In genomic region chr17:31747563-31747962, GRCm38 (mm10) we compare ENCODE assay signal across 11 mouse cellular contexts.
A peak's percentile ranks its signal among the peaks of the same experiment; 100 is the strongest.
DNase-seq lines count a peak whose midpoint lies in the region; ATAC-seq and TF ChIP-seq lines count a peak whose summit lies in the region.
"Had no signal": no experiment of that assay in that cellular context is flagged by ENCODE, and none has a peak within 500 bp of the region (broad histone marks: within the 10 kb centered on the region; RNA-seq: fewer than 3 reads in every experiment).

No protein-coding gene starts in this region.

- H3K4me2 ChIP-seq in intestine, embryonic 15.5 days (replicated peaks) = 0 out of 2 replicates have a peak overlapping the region, but pooled peaks have one; percentile 7
- H3K4me2 ChIP-seq in stomach, embryonic 14.5 days (replicated peaks; ENCODE audit: low read depth, low read length) = no peak overlapping the region
- no peak overlapping the region for H3K4me2 ChIP-seq in midbrain, embryonic 13.5 days (replicated peaks)
- H3K4me2 ChIP-seq: neural tube, embryonic 13.5 days had no signal

- H3K27me3 ChIP-seq in intestine, embryonic 15.5 days (replicated peaks) = no peaks in the 10 kb centered on the region
- no peaks in the 10 kb centered on the region for H3K27me3 ChIP-seq in limb, embryonic 10.5 days (ENCODE audit: low read depth, poor library complexity, severe bottlenecking)
- H3K27me3 ChIP-seq in stomach, embryonic 14.5 days (ENCODE audit: control insufficient read depth, insufficient read depth, low read length) = no peaks in the 10 kb centered on the region
- no peaks in the 10 kb centered on the region for H3K27me3 ChIP-seq in midbrain, embryonic 13.5 days
- H3K27me3 ChIP-seq: neural tube, embryonic 13.5 days had no signal

- TF ChIP-seq CTCF in lung, adult 2 months (IDR thresholded peaks at IDR 0.05; ENCODE audit: insufficient read depth, low read length) = no peak

- ATAC-seq in intestine, embryonic 15.5 days = peak; percentile 93
- peak; percentile 60; the same call in 1 of the 2 replicates for ATAC-seq in stomach, embryonic 14.5 days (ENCODE audit: insufficient number of reproducible peaks, insufficient read depth, low FRiP score, low read depth)
- ATAC-seq in midbrain, embryonic 13.5 days = no peak
- ATAC-seq: hindbrain, embryonic 16.5 days had no signal

- H3K9me3 ChIP-seq in intestine, embryonic 15.5 days = no peaks in the 10 kb centered on the region
- H3K9me3 ChIP-seq in limb, embryonic 10.5 days (replicated peaks) = no peaks in the 10 kb centered on the region
- H3K9me3 ChIP-seq in stomach, embryonic 14.5 days (ENCODE audit: control insufficient read depth, low read depth, low read length) = no peaks in the 10 kb centered on the region
- no peaks in the 10 kb centered on the region for H3K9me3 ChIP-seq in midbrain, embryonic 13.5 days
- H3K9me3 ChIP-seq: neural tube, embryonic 13.5 days had no signal

- H3K9ac ChIP-seq in intestine, embryonic 15.5 days = no peak overlapping the region
- no peak overlapping the region for H3K9ac ChIP-seq in stomach, embryonic 14.5 days (replicated peaks; ENCODE audit: low read depth, low read length)
- no peak overlapping the region for H3K9ac ChIP-seq in midbrain, embryonic 13.5 days (replicated peaks)

- DNase-seq in lung, adult 18-20 months = peak; percentile 43 to 54
- DNase-seq in lung, adult 2 months = no peak
- no peak for DNase-seq in limb, embryonic 10.5 days (ENCODE audit: low spot score)
- DNase-seq in cerebellum, postnatal 36 days = no peak
- DNase-seq in gastrocnemius, adult 18-20 months (ENCODE audit: low spot score) = no peak
- DNase-seq: adrenal gland, postnatal 10 days had no signal

- no peaks in the 10 kb centered on the region for H3K36me3 ChIP-seq in intestine, embryonic 15.5 days
- H3K36me3 ChIP-seq in limb, embryonic 10.5 days = no peaks in the 10 kb centered on the region
- no peaks in the 10 kb centered on the region for H3K36me3 ChIP-seq in stomach, embryonic 14.5 days (ENCODE audit: control insufficient read depth, insufficient read depth, low read length)
- no peaks in the 10 kb centered on the region for H3K36me3 ChIP-seq in midbrain, embryonic 13.5 days
- H3K36me3 ChIP-seq: neural tube, embryonic 13.5 days had no signal

- 55% methylated on average over 2 of the region's 2 CpGs for WGBS in lung, adult 2 months
- 86% methylated on average over 2 of the region's 2 CpGs for WGBS in intestine, embryonic 15.5 days
- 88% methylated on average over 2 of the region's 2 CpGs for WGBS in limb, embryonic 10.5 days
- 76% methylated on average over 2 of the region's 2 CpGs for WGBS in stomach, embryonic 14.5 days
- 85% methylated on average over 2 of the region's 2 CpGs for WGBS in midbrain, embryonic 13.5 days

- no peak for TF ChIP-seq POLR2A in lung, adult 2 months (IDR thresholded peaks at IDR 0.05; ENCODE audit: borderline replicate concordance, extremely low read depth, low read depth, low read length)

- peaks cover 10% of the 10 kb centered on the region for H3K4me1 ChIP-seq in lung, adult 2 months (ENCODE audit: control insufficient read depth, insufficient read depth, low read length)
- peaks cover 23% of the 10 kb centered on the region for H3K4me1 ChIP-seq in intestine, embryonic 15.5 days (replicated peaks)
- peaks cover 26% of the 10 kb centered on the region for H3K4me1 ChIP-seq in limb, embryonic 10.5 days
- peaks cover 20% of the 10 kb centered on the region for H3K4me1 ChIP-seq in stomach, embryonic 14.5 days (ENCODE audit: control insufficient read depth, insufficient read depth, low read length)
- peaks cover 11% of the 10 kb centered on the region for H3K4me1 ChIP-seq in midbrain, embryonic 13.5 days (replicated peaks)

- no peak overlapping the region for H3K4me3 ChIP-seq in lung, adult 2 months (replicated peaks; ENCODE audit: extremely low read depth, low read depth, low read length)
- H3K4me3 ChIP-seq in intestine, embryonic 15.5 days (replicated peaks) = no peak overlapping the region
- H3K4me3 ChIP-seq in limb, embryonic 10.5 days = no peak overlapping the region
- no peak overlapping the region for H3K4me3 ChIP-seq in stomach, embryonic 14.5 days (ENCODE audit: low read depth, low read length)
- H3K4me3 ChIP-seq in midbrain, embryonic 13.5 days (replicated peaks) = no peak overlapping the region
- H3K4me3 ChIP-seq: neural tube, embryonic 13.5 days had no signal

- peak overlapping the region; percentile 38 for H3K27ac ChIP-seq in intestine, embryonic 15.5 days
- peak overlapping the region; percentile 62 for H3K27ac ChIP-seq in limb, embryonic 10.5 days
- H3K27ac ChIP-seq in stomach, embryonic 14.5 days (ENCODE audit: low read length) = peak overlapping the region; percentile 77
- no peak overlapping the region for H3K27ac ChIP-seq in midbrain, embryonic 13.5 days
- H3K27ac ChIP-seq: neural tube, embryonic 13.5 days had no signal

Comparison
In these comparisons a context has a peak if more than half of its experiments do, and no peak if none do; other contexts are left out.
1. DNase-seq: peak in lung, adult 18-20 months (2 of 2); none in lung, adult 2 months (single experiment), limb, embryonic 10.5 days (single experiment), cerebellum, postnatal 36 days (0 of 2) and gastrocnemius, adult 18-20 months (single experiment).